Mouse (Mus musculus) embryonic fibroblast, embryonic 13.5 days (primary cell): ENCODE data around the gene Amz1.

ENCODE experiments used
- CTCF ChIP-seq: IDR thresholded peaks from 2 replicates; pipeline ENCODE4 v1.5.1; 2011; ENCODE audit warnings: mild to moderate bottlenecking, control low read depth, low read length, moderate library complexity, borderline replicate concordance; ENCODE audit not compliant: insufficient read depth
- POLR2A ChIP-seq: IDR thresholded peaks from 2 replicates; pipeline ENCODE4 v1.6.1; 2011; ENCODE audit warnings: low read depth, mild to moderate bottlenecking, control low read depth, low read length, moderate library complexity

GRCm38 (mm10) chr5:140789561-140789960, 65.6 kb downstream of the Amz1 start:
- TF ChIP-seq CTCF: no peak
- no peak for TF ChIP-seq POLR2A
